Mouse (Mus musculus) heart, embryonic 12.5 days (tissue): ENCODE measurements at regions not wholly inside any gene's neighbourhood (a gene's known extent, or its start where the extent isn't known, plus 50 kb on each side); places are given as distances from the start of the nearest gene placed in this dataset.

Source experiments
- ATAC-seq: fragments of 200-750 bp; cut with Nextera tagmentation; 2 replicates; pipeline ENCODE4 v1.8.0; 2017; ENCODE audit warnings: moderate TSS enrichment, moderate library complexity; ENCODE audit not compliant: insufficient number of reproducible peaks, low FRiP score
- H3K27ac ChIP-seq: fragments of 300-500 bp; sonication (generic); 2 replicates; pipeline ENCODE4 v1.5.1; 2016; ENCODE audit warnings: mild to moderate bottlenecking, moderate library complexity; ENCODE audit not compliant: poor library complexity, severe bottlenecking
- H3K27me3 ChIP-seq: fragments of 300-500 bp; sonication (generic); replicated peaks from 2 replicates; pipeline ENCODE4 v1.6.1; 2016; ENCODE audit warnings: mild to moderate bottlenecking, moderate library complexity
- H3K36me3 ChIP-seq: fragments of 300-500 bp; sonication (generic); 2 replicates; pipeline ENCODE4 v1.6.1; 2016; ENCODE audit warnings: mild to moderate bottlenecking, moderate library complexity
- H3K4me1 ChIP-seq: fragments of 300-500 bp; sonication (generic); replicated peaks from 2 replicates; pipeline ENCODE4 v1.6.1; 2016; ENCODE audit warnings: mild to moderate bottlenecking
- H3K4me2 ChIP-seq: fragments of 300-500 bp; sonication (generic); 2 replicates; pipeline ENCODE4 v1.6.1; 2016; ENCODE audit warnings: mild to moderate bottlenecking, moderate library complexity
- H3K4me3 ChIP-seq: fragments of 300-500 bp; sonication (generic); 2 replicates; pipeline ENCODE4 v1.5.1; 2016; ENCODE audit warnings: mild to moderate bottlenecking
- H3K9ac ChIP-seq: fragments of 300-500 bp; sonication (generic); 2 replicates; pipeline ENCODE4 v1.6.1; 2016; ENCODE audit warnings: mild to moderate bottlenecking, moderate library complexity
- H3K9me3 ChIP-seq: fragments of 300-500 bp; sonication (generic); replicated peaks from 2 replicates; pipeline ENCODE4 v1.6.1; 2016; ENCODE audit warnings: mild to moderate bottlenecking, moderate library complexity
- WGBS: fragments of 180-500 bp; shearing (Covaris S2); methylation state at CpG from one replicate; pipeline ENCODE4 v1.1.7; 2016; 5-methylcytosine and 5-hydroxymethylcytosine counted together

DNA sequence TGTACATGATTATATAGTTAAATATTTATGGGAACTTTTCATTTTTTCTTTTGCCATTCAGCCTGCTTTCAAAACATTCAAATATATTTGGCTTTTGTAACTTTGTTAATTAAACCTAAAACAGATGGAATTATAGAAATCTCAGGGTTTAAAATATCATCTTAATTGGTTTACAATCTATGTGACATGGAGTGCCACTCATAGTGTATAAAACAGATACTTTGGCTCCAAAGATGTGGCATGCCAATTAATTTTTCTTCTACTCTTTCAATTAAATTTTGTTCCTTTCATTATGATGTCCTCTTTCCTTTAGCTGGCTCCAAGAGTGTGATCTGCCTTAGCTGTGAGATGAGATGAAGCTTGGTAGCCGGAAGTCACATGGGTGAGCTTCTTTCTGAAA is 103.0 kb downstream of the Neurod6 start:
- H3K4me3 ChIP-seq, result no peak overlapping the region
- H3K27me3 ChIP-seq, result no peaks in the 10 kb centered on the region; the same call in 1 of the 2 replicates
- H3K9me3 ChIP-seq, result no peaks in the 10 kb centered on the region
- no peak overlapping the region for H3K4me2 ChIP-seq
- no peaks in the 10 kb centered on the region for H3K36me3 ChIP-seq
- ATAC-seq, result no peak
- WGBS, result 76% methylated on average over 1 of the region's 1 CpGs
- H3K4me1 ChIP-seq, result no peaks in the 10 kb centered on the region
- H3K9ac ChIP-seq, result no peak overlapping the region
- H3K27ac ChIP-seq, result no peak overlapping the region

DNA sequence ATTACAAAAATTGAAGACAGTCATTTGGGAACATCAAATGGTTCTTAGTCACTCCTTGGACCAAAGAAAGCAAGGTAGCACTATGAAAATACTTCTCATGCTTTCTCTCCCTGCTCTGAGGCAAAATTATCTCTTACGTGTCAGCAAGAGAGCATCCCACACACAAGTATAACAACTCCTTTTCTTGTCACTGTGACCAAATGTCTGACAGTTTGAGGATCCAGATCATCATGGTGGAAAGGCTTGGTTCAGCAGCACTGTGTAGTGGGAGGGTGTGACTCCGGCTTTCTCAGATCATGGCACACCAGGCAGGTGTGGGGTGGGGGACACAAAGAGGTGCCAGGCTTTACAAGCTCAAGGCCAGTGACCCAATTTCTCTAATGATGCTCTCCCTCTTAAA is 113.5 kb downstream of the Neurod6 start:
- WGBS, result 81% methylated on average over 2 of the region's 2 CpGs
- H3K36me3 ChIP-seq, result no peaks in the 10 kb centered on the region
- H3K4me3 ChIP-seq, result no peak overlapping the region
- no peak for ATAC-seq
- no peaks in the 10 kb centered on the region for H3K4me1 ChIP-seq
- H3K9ac ChIP-seq, result no peak overlapping the region
- H3K4me2 ChIP-seq, result no peak overlapping the region
- no peaks in the 10 kb centered on the region; the same call in 1 of the 2 replicates for H3K27me3 ChIP-seq
- no peaks in the 10 kb centered on the region for H3K9me3 ChIP-seq
- no peak overlapping the region for H3K27ac ChIP-seq

DNA sequence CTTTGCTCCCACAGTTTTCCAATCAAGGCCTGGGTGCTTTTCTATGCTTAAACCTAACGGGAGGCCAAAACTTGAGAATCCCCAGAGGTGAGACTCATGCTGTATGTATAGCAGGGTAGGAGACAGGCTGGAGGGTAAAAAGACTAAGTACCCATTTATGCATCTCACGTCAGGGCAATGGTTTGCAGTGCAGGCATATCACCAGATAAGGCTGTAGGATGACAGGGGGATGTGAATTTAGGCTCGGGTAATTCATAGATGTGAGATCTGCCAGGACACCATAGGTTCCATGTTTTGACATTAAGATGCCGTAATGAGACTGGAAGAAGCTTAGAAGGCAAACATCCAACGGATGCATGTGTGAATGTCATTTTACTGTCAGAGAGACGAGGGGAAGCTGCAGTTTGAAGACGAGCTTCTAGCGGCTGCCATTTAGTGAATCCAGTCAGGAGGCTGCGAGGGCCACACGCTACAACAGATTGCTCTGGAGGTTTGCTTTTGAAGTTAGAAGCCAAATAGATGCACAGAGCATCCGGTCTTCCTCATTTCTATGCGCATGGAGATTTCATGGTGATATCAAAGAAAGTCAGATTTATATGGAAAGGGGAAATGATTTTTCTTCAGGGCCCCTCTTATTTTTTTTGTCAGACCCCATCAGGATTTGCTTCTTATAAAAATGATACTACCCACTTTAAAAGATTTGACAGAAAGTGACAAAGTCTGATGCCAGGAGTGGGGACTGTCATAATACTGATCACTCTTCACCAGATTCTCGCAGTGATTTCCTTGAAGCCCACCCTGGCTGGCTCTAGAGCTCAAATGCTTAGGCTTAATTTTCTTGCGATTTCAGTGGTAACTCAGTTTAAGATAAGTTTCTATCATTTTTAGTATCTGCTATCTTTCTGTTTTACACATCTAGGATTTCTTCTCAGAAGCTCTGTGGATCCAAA is 113.8 kb downstream of the Adcyap1r1 start:
- 68% methylated on average over 14 of the region's 14 CpGs for WGBS

DNA sequence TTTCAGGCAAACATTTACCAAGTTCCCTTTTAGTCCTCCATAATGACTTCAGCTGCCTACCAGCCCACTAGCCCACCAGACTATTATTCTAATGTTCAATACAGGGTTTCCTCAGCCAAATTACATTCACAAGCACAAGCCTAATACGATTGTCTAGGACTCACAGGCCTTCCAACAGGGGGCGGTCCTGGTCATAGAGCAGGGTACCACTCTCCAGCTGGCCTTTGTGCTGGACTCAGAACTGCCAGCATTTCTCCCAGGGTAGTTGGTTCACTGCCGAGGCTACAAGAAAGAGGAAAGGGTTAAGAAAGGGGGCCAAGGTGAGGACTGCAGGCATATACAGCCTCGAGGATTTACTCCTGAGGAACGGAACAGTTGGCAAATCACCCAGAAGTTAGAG is 108.8 kb downstream of the Adcyap1r1 start:
- Histone ChIP-seq H3K4me3 (no peak overlapping the region), H3K27ac (no peak overlapping the region), H3K4me2 (no peak overlapping the region), H3K27me3 (peaks cover 6% of the 10 kb centered on the region), H3K9ac (no peak overlapping the region), H3K36me3 (no peaks in the 10 kb centered on the region), H3K4me1 (no peaks in the 10 kb centered on the region), H3K9me3 (no peaks in the 10 kb centered on the region)
- 68% methylated on average over 5 of the region's 5 CpGs for WGBS
- ATAC-seq, result no peak

More for the DNA sequence above, 113.8 kb downstream of the Adcyap1r1 start:
- Histone ChIP-seq H3K4me2 (no peak overlapping the region), H3K9ac (no peak overlapping the region), H3K27ac (no peak overlapping the region), H3K27me3 (no peaks in the 10 kb centered on the region; the same call in 1 of the 2 replicates), H3K4me1 (no peaks in the 10 kb centered on the region), H3K36me3 (no peaks in the 10 kb centered on the region), H3K4me3 (no peak overlapping the region), H3K9me3 (no peaks in the 10 kb centered on the region)
- no peak for ATAC-seq

DNA sequence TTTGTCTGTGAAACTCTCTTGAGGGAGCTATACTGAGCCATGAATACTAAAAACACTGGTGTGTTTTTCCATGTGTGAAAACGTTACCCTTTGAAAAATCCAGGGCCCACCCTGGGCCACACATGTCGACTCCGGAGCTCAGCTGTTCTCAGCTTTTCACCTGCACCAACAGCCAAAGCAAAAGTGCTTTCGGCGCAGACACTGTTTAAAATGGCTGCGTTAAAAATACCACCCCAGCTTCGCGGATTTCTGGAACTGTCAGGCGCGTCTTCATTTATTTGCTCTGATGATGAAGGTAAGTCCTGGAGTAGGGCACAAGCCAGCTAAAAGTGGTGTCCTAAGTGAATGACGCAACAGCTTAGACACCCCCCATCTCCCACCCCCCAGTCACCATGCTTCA is 108.0 kb downstream of the Adcyap1r1 start:
- Histone ChIP-seq H3K36me3 (no peaks in the 10 kb centered on the region), H3K4me2 (no peak overlapping the region), H3K27me3 (peaks cover 6% of the 10 kb centered on the region), H3K27ac (no peak overlapping the region), H3K9ac (no peak overlapping the region), H3K9me3 (no peaks in the 10 kb centered on the region), H3K4me1 (no peaks in the 10 kb centered on the region), H3K4me3 (no peak overlapping the region)
- no peak for ATAC-seq
- 83% methylated on average over 11 of the region's 11 CpGs for WGBS
